Mouse (Mus musculus) neural tube, embryonic 11.5 days (tissue): ENCODE data around the gene Prf1. TPM values are rescaled to one million over a fixed set of nuclear protein-coding genes. Genes with fewer than 3 reads are reported as not detected.

Experiments
- ATAC-seq: fragments of 200-750 bp; cut with Nextera tagmentation; 2 replicates; pipeline ENCODE4 v1.8.0; 2017; ENCODE audit warnings: moderate number of reproducible peaks, mild to moderate bottlenecking, moderate TSS enrichment, moderate library complexity; ENCODE audit not compliant: insufficient read depth, low FRiP score, low TSS enrichment
- DNase-seq: peaks from one replicate; pipeline ENCODE4 v3.0.0-alpha.2; 2015; ENCODE audit warnings: low spot score
- H3K27ac ChIP-seq: fragments of 300-500 bp; sonication (generic); 2 replicates; pipeline ENCODE4 v1.5.1; 2014; ENCODE audit warnings: low read depth, mild to moderate bottlenecking, low read length
- H3K27me3 ChIP-seq: fragments of 300-500 bp; sonication (generic); 2 replicates; pipeline ENCODE4 v1.6.1; 2014; ENCODE audit warnings: mild to moderate bottlenecking, low read length, mixed read lengths; ENCODE audit not compliant: control insufficient read depth, insufficient read depth
- H3K36me3 ChIP-seq: fragments of 300-500 bp; sonication (generic); 2 replicates; pipeline ENCODE4 v1.6.1; 2014; ENCODE audit warnings: mild to moderate bottlenecking, low read length, moderate library complexity, mixed read lengths; ENCODE audit not compliant: control insufficient read depth, insufficient read depth
- H3K4me1 ChIP-seq: fragments of 300-500 bp; sonication (generic); 2 replicates; pipeline ENCODE4 v1.6.1; 2014; ENCODE audit warnings: low read length, mixed read lengths; ENCODE audit not compliant: control insufficient read depth, insufficient read depth
- H3K4me2 ChIP-seq: fragments of 300-500 bp; sonication (generic); 2 replicates; pipeline ENCODE4 v1.6.1; 2014; ENCODE audit warnings: low read depth, mild to moderate bottlenecking, moderate library complexity
- H3K4me3 ChIP-seq: fragments of 300-500 bp; sonication (generic); 2 replicates; pipeline ENCODE4 v1.5.1; 2014; ENCODE audit warnings: low read depth, low read length
- H3K9ac ChIP-seq: fragments of 300-500 bp; sonication (generic); 2 replicates; pipeline ENCODE4 v1.6.1; 2014; ENCODE audit warnings: mild to moderate bottlenecking, low read length
- H3K9me3 ChIP-seq: fragments of 300-500 bp; sonication (generic); 2 replicates; pipeline ENCODE4 v1.6.1; 2016; ENCODE audit warnings: low read length; ENCODE audit not compliant: control insufficient read depth
- WGBS: fragments of 180-500 bp; shearing (Covaris S2); extraction: QIAGEN DNeasy Blood & Tissue Kit; methylation state at CpG from one replicate; pipeline ENCODE4 v1.1.7; 2014; 5-methylcytosine and 5-hydroxymethylcytosine counted together
- polyA plus RNA-seq: library from polyadenylated mRNA; unstranded; fragments of >200 nt; fragmentation: Nextera tagmentation; extraction: Ambion mirVana; gene quantifications from 2 replicates; pipeline ENCODE4 v1.2.1, GENCODE M21; 2014

The Prf1 gene
- not detected in 2 replicates for polyA plus RNA-seq

- DNase-seq (no peak), ATAC-seq (no peak)
- no peak within 1 kb of the TSS for H3K9ac ChIP-seq
- H3K36me3 ChIP-seq = no peaks in the 10 kb centered on the region
- no peak within 1 kb of the TSS for H3K4me3 ChIP-seq
- H3K27ac ChIP-seq = no peak within 1 kb of the TSS
- H3K4me1 ChIP-seq = no peaks in the 10 kb centered on the region
- no peaks in the 10 kb centered on the region for H3K9me3 ChIP-seq
- H3K4me2 ChIP-seq = no peak within 1 kb of the TSS
- 87% methylated on average over 7 of the region's 7 CpGs for WGBS
- no peaks in the 10 kb centered on the region for H3K27me3 ChIP-seq
These were observed at the start of gene Prf1 for GRCm38 (mm10) chr10:61297477-61297876. TSS of gene Prf1 (plus strand) at chr10:61297833.

DNA sequence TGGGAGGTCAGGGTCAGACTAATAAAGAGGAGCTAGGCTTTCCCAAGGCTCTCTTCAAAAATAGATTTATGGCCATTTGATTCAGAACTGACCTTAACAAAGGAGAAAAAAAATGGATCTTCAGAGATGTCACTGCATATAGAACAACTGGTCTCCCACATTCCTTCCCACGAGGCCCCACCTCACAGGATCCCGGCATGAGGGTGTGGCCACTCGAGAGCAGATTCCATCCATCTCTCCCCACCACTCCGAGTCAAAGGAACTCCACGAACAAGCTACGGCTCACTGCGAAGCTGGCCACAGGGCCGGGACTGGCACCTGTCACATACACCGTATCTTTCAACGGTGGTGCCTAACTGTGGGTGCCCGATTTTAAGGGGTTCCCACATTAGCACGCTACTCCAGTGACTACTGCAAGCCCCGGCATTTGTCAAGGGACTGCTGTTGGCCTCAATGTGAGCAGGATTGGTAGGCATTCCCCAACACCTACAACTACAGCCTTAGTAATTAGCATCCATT lies 49.0 kb upstream of the Prf1 start:
- H3K9me3 ChIP-seq = no peaks in the 10 kb centered on the region
- H3K9ac ChIP-seq = no peak overlapping the region
- ATAC-seq (no peak), DNase-seq (no peak)
- WGBS = 70% methylated on average over 13 of the region's 13 CpGs
- no peaks in the 10 kb centered on the region for H3K36me3 ChIP-seq
- no peaks in the 10 kb centered on the region for H3K27me3 ChIP-seq
- H3K4me2 ChIP-seq = no peak overlapping the region
- no peaks in the 10 kb centered on the region for H3K4me1 ChIP-seq
- H3K4me3 ChIP-seq = no peak overlapping the region
- H3K27ac ChIP-seq = no peak overlapping the region

DNA sequence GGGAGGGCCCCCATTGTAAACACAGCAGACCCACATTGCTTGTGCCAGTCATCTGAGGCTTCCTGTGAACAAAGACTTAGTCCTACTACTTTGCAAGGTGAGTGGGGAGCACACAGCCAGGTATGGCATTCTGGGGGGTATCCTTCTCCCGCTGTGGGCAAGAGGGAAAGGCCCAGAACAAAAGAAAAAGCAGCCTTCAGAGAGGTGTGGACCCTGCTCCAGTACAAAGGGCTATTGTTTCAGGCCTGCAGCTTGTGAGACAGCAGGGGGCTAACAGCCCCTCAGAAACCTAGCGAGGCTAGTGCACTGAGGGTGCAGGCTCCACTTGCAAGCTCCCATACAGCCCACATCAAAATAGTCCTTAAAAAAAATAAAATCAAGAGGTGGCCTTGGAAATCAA lies 47.7 kb upstream of the Prf1 start:
- H3K36me3 ChIP-seq = no peaks in the 10 kb centered on the region
- no peak overlapping the region for H3K9ac ChIP-seq
- WGBS = 9% methylated on average over 2 of the region's 2 CpGs
- ATAC-seq (no peak), DNase-seq (no peak)
- H3K4me3 ChIP-seq = no peak overlapping the region
- H3K27ac ChIP-seq = no peak overlapping the region
- no peaks in the 10 kb centered on the region for H3K4me1 ChIP-seq
- H3K27me3 ChIP-seq = no peaks in the 10 kb centered on the region
- no peak overlapping the region for H3K4me2 ChIP-seq
- no peaks in the 10 kb centered on the region for H3K9me3 ChIP-seq

DNA sequence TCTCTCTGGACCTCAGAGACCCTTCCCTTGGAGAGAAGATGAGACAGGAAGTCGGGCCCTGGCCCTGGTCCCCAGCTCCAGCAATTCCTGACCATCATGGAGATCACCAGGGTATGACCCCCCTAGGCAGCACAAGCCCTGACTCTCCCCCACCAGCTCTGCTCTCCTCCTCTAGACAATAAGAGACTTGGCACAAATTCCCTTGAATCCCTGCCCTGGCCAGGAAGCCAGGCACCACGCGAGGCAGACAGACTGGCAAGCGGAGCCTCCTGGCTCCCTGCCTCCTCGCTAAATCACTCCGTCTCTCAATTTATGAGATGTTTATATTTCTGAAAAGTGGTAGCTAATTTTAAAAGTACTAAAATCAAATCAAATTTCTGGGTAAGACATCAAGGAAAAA lies 42.9 kb upstream of the Prf1 start:
- H3K9ac ChIP-seq = no peak overlapping the region
- H3K36me3 ChIP-seq = no peaks in the 10 kb centered on the region
- ATAC-seq (no peak), DNase-seq (no peak)
- no peak overlapping the region for H3K4me3 ChIP-seq
- no peak overlapping the region for H3K27ac ChIP-seq
- H3K4me2 ChIP-seq = no peak overlapping the region
- 92% methylated on average over 6 of the region's 6 CpGs for WGBS
- H3K9me3 ChIP-seq = no peaks in the 10 kb centered on the region
- H3K4me1 ChIP-seq = no peaks in the 10 kb centered on the region
- no peaks in the 10 kb centered on the region for H3K27me3 ChIP-seq

- no peaks in the 10 kb centered on the region for H3K4me1 ChIP-seq
- H3K9ac ChIP-seq = no peak overlapping the region
- H3K36me3 ChIP-seq = no peaks in the 10 kb centered on the region
- H3K9me3 ChIP-seq = no peaks in the 10 kb centered on the region
- ATAC-seq (no peak), DNase-seq (no peak)
- H3K4me2 ChIP-seq = no peak overlapping the region
- no peak overlapping the region for H3K4me3 ChIP-seq
- no peaks in the 10 kb centered on the region for H3K27me3 ChIP-seq
- WGBS = 91% methylated on average over 8 of the region's 8 CpGs
- no peak overlapping the region for H3K27ac ChIP-seq
These were observed 42.4 kb upstream of the Prf1 start for GRCm38 (mm10) chr10:61255190-61255589.

DNA sequence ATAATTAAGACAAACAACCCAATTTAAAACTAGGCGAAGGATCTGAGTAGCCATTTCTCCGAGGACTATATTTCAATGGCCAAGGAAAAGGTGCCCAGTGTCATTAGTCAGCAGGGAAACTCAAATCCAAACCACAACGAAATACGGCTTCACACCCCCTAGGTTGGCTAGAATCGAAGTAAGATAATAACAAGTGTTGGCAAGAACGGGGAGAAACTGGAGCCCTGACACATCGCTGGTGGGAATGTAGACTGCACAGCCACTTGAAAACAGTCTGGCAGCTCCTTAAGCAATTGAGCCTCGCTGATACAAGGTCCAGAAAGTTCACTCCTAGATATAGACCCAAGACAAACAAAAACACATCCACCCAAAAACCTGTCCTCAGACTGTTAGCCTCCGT lies 41.0 kb upstream of the Prf1 start:
- DNase-seq = no peak
- 93% methylated on average over 9 of the region's 9 CpGs for WGBS
- no peak for ATAC-seq
- H3K9ac ChIP-seq = no peak overlapping the region
- no peak overlapping the region for H3K4me3 ChIP-seq
- no peaks in the 10 kb centered on the region for H3K36me3 ChIP-seq
- no peaks in the 10 kb centered on the region for H3K4me1 ChIP-seq
- no peak overlapping the region for H3K4me2 ChIP-seq
- H3K27me3 ChIP-seq = no peaks in the 10 kb centered on the region
- H3K27ac ChIP-seq = no peak overlapping the region
- H3K9me3 ChIP-seq = no peaks in the 10 kb centered on the region

DNA sequence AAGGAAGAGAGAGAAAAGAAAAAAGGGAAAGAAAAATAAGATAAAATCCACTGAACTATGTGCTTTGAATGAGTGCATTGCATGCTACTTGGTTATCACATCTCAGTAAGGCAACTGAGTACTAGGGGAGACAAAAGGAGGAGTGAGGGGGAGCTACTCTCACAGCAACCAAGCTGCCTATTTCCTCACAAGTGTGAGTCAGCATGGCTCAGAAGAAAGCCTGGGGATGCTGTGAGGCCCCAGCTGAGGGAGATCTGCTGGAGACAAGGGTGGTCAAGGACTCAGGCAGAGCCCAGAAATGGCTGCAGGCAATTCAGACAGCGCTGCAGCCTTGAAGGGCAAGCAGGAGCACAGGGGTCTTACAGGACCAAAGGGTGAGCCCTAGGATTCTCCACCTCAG lies 39.5 kb upstream of the Prf1 start:
- H3K9me3 ChIP-seq = no peaks in the 10 kb centered on the region
- DNase-seq (no peak), ATAC-seq (no peak)
- no peak overlapping the region for H3K9ac ChIP-seq
- WGBS = 75% methylated on average over 1 of the region's 1 CpGs
- H3K36me3 ChIP-seq = no peaks in the 10 kb centered on the region
- H3K4me2 ChIP-seq = no peak overlapping the region
- H3K27me3 ChIP-seq = no peaks in the 10 kb centered on the region
- H3K4me3 ChIP-seq = no peak overlapping the region
- H3K27ac ChIP-seq = no peak overlapping the region
- H3K4me1 ChIP-seq = no peaks in the 10 kb centered on the region

- H3K27me3 ChIP-seq = no peaks in the 10 kb centered on the region
- H3K27ac ChIP-seq = no peak overlapping the region
- H3K9ac ChIP-seq = no peak overlapping the region
- H3K36me3 ChIP-seq = no peaks in the 10 kb centered on the region
- H3K4me3 ChIP-seq = no peak overlapping the region
- DNase-seq (no peak), ATAC-seq (no peak)
- no peak overlapping the region for H3K4me2 ChIP-seq
- WGBS = 80% methylated on average over 13 of the region's 13 CpGs
- no peaks in the 10 kb centered on the region for H3K9me3 ChIP-seq
- no peaks in the 10 kb centered on the region for H3K4me1 ChIP-seq
These were observed 36.1 kb upstream of the Prf1 start for GRCm38 (mm10) chr10:61261229-61262156.

- DNase-seq (no peak), ATAC-seq (no peak)
- Histone ChIP-seq H3K4me2 (no peak overlapping the region), H3K9ac (no peak overlapping the region), H3K9me3 (no peaks in the 10 kb centered on the region), H3K4me1 (no peaks in the 10 kb centered on the region), H3K4me3 (no peak overlapping the region), H3K27ac (no peak overlapping the region), H3K27me3 (no peaks in the 10 kb centered on the region), H3K36me3 (no peaks in the 10 kb centered on the region)
- 82% methylated on average over 8 of the region's 8 CpGs for WGBS
These were observed 34.0 kb upstream of the Prf1 start for GRCm38 (mm10) chr10:61263606-61264005.
